Mouse (Mus musculus) right cerebral cortex, adult 2 months (tissue): Measurements from ENCODE around the gene Pex7.

Experiments used
- DNase-seq, 2 experiments: peaks; one replicate each; pipeline ENCODE4 v3.0.0; 2021 to 2022; ENCODE audit warnings: low spot score in 2 of 2

The Pex7 gene

DNA sequence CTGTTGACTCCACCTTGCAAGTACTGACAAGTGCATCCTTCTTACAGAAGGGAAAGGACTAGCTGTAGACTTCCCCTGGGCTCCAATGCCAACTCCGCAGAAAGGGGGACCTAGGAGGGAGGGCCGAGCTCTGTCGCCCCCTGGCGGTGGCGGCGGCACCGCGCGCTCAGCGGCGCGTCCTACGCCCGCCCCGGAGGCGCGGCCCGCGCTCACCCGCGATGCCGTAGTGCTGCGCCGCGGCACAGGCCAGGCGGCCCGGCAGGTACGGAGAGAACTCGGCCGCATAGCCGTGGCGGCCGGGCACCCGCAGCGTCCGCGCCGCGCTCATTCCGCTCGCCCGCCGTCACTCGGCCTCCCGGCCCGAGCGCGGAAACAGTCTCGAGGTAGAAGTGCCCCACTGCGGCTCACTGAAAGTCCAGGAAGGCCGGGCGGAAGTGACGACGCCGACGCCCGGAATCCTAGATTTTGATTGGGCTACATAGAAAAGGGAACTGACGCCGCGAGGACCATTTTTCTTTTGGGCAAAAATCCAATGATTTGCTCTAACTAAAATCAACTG, at the start of gene Pex7:
Gene Pex7, minus strand, starts transcription at position 444 of the 559 bp plus-strand sequence.
- peak; percentile 92 to 95 for DNase-seq

DNA sequence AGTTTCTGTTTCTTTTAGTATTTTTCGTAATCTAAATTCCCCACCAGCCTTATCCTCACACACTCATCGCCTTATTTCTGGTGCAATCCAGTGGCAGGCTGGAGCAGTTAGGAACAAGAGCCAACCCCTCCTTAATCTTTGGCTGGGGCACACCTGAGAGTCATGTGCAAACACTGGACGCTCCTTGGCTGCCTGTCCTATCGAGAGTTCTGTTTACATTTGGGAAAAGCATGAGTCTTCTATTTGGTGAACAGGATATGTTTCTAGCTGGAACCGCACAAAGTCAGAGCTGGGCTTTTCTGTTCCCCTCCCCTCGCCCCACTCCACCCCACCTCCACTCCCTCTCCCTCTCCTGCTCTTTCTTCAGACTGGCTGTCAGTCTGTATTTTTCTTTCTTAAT, 49.3 kb upstream of the Pex7 start:
- DNase-seq, result no peak

DNA sequence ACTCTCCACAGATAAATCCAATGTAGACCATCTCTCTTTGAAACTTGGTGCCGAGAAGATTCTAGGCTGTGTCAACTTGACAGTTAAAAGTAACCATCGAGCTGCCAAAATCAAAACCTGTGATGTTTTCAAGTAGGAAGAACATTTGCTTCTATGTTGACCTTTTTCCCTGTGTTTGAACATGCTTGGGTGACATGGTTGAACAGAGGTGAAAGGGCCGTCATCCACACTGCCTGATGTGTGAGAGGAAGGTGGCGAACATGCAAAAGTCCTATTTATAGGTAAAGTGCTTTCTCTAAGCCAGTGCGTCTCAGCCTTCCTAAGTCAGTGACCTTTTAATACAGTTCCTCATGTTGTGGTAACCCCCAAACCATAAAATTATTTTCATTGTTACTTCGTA, 48.3 kb upstream of the Pex7 start:
- no peak for DNase-seq

DNA sequence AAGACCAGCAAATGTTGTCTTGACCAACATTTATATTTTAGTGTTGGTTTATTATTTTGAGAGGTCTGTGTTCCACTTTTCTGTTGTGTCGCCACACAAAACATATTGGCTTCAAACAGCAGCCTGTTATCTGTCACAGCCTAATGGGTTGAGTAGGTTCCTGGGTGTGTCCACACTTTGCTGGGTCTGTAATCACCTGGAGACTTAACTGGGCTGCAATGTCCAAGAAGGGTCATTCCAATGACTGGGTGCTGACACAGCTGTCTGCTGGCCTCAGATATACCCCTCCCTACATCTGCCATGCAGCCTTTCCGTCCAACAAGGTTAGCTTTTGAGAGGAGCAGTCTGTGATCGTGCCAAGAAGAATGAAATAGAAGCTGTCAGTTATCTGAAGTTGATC, 47.1 kb upstream of the Pex7 start:
- no peak for DNase-seq

DNA sequence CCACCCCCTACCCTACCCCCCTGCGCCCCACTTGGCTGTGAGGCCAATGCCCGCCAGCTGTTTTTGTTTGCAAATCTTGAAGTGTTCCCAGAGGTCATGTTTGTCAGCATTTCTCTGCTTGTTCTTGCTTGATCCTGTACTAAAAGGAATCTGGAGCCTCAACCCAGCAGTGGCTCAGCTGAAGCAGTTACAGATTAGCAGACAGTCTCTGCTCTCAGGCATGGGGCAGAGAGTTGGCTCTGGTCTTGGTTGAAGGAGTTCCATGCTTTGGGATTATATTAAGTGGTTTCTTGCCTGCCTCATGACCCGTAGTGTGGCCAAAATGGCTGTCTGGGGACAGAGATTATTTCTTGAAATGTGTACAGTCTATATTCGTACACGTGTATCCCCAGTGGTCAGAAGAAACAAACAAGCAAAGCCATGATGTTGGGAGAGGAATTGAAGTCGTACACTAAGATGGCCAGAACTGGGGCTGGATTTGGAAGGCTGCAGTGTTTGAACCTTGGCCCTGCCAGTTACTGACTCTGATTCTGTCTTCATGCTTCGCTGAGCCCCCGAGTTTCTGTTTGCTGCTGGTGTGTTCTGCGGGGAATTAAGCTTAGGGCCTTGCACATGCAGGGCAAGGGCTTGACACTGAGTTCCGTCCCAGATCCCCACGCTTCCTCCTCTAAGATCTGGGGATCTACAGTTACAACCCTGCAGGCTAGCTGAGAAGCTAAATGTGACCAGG, 45.7 kb upstream of the Pex7 start:
- DNase-seq, result no peak

DNA sequence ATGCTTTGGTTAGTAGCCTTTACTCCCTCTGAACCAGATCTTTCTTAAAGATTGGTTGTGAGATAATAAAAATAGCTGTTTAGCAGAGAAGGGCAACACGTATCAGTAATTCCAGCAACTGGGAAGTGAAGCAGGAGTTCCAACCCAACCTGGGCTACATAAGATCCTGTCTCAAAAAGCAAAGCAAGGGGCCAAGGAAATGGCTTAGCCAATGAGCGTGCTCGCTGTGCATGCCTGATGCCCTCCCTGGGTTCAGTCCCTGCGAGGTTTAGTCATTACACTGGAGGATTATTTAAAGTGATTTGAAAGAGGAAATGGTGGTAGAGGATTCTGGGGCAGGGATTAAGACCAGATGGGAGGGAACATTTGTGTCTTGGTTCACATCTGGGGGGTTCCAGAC, 41.6 kb upstream of the Pex7 start:
- DNase-seq, result no peak

DNA sequence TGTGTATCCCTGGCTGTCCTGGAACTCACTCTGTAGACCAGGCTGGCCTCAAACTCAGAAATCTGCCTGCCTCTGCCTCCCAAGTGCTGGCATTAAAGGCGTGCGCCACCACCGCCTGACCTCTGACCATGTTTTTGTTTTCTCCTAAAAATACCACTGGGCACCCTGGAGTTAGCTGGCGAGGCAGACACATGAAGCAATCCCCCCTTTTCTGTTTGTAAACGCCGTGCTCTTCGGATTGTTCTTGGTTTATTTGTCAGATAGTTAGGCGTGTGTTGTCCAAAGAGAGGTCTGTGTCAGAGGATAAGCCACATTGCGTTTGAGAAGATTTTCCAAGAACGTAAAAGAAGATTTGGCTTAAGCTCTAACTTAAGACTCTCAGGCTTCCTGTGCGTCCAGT, 40.9 kb upstream of the Pex7 start:
- no peak for DNase-seq

DNA sequence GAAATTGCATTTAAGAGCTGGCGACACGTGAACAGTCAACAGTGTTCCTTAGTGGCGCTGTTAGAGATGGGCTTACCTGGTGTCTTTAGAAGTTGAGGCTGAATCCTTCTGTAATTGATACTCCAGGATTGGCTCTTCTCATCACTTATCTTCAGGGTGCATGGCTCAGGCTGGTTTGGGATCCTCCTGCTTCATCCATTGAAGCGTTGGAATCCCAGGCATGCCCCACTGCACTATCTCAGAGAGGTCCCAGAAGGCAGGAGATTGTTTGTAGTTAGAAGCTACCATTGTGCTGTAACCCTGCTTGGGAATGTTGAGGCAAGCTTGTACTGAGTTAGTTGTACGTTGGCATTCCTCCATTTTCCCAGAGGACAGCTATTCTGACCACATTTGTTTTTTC, 40.4 kb upstream of the Pex7 start:
- DNase-seq, result no peak

DNA sequence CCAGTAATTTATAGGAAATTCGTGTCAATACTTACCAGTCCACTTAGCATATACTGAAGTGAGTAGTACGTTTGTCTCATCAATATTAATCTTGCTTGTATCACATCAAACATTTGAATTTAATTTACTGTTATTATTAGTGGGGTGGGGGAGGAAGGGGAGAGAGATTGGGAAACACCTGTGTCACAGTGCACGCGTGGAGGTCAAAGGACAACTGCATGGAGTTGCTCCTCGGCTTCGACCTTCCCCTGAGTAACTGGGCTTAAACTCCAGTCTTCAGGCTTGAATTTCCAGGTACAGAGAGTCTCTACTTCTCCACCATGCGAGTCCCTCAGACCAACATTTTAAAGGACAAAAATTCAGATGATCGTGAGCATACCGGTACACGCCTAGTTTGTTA, 40.0 kb upstream of the Pex7 start:
- DNase-seq, result no peak

DNA sequence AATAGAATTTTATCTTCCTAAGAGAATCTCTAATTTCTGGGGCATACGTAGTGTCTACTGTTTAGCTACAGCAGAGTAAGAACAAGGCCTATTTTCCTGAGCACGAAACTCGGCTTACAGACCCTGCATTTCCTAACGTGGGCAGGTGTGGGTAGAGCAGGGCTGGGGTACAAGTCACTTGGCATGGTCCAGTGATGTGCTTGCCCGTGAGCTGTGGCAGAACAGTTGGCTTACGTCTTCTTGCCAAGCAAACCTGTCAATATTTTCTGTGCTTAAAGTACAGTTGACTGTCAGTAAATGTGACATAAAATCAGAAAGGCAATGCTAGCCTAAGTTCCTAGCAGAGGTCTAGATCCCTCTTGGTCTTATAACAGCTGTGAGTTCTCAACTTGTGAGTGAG, 39.2 kb upstream of the Pex7 start:
- DNase-seq, result no peak

DNA sequence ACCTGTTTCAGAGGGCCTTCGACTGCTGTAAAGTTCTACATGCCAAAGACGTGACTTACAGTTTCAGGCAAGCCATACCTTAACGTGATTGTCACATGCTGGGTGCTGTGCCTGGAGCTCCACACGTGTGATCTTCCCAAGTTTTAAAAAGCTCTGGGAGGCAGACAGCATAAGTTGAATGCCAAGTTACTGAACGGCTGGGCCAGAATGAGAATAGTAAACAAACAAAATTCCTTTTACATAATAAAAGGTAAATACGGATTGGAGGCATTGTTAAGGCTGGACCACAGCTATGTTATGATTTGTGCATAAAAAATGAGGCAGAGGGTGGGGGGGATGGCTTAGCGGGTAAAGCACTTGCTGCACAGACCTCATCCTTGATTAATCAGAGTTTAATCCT, 38.2 kb upstream of the Pex7 start:
- no peak for DNase-seq

DNA sequence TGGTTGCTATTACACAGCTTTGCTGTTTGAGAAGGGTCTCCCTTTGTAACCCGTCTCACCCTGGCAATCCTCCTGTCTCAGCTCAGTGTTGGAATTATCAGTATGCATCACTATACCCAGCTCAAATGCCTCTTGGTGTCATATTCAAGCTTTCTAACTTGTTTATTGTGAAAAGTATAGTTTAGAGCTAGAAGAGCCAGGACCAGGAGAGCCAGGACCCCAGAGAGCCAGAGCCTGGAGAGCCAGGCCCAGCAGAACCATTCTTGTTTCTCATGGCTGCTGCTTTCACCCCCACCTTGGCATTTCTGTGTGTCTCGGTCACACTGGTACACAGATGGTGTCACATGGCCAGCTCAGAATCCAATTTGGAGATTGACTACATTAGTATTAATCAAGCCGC, 35.1 kb upstream of the Pex7 start:
- no peak for DNase-seq

DNA sequence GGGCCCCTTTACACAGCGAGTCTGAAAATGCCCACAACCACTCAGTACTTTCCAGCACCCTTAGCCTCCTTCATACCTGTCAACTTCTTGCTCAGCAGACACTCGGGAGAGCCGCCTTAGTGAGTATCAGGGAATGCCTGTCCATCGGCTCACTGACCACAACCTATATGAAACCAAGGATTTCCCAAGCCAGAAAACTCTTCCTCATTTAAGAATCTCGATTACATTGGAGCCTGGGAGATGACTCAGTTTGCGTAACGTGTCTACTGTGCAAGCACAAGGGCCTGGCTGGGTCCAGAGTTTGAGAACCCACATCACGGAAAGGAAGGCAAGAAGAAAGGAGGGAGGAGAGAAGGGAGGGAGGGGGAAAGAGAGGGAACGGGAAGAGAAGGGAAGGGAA, 34.4 kb upstream of the Pex7 start:
- DNase-seq, result no peak

DNA sequence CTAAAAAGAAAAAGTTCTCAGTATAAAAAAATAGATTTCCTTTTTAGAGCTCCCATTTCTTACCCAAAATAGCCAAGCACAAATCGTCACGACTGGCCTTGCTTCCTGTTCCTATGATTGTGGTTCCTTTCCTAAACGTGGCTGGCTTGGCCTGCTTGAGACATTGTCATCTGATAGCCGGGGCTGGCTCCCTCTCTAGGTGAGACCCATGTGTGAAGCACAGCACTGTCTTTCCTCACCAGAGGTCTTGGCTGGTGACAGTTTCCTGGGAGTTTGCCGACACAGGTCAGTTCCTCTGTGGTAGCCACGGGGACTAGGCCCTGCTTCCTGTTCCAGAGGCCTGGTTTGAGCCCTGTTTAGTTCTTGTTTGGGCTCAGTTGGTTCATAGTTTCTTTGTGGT, 33.6 kb upstream of the Pex7 start:
- peak; percentile 47 to 64 for DNase-seq

DNA sequence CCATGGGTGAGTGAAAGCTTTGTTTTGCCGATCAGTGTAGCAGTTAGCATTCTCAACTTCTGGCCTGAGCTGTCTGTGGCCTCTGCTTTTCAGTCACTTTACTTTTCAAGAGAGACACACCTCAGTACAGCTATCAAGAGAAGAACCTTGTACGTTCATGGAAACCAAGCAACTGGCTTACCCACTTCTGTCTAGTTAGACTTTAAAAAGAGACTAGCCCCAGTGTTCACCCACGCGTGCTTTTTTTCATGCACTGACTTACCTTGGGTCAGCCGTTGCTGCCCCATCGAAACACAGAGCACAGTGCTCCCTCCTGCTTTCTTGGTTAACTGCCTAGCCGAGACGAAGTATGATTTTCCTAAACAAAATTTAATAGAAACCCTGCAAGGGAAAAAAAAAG, 33.1 kb upstream of the Pex7 start:
- peak in 1 of 2 experiments; percentile 15 for DNase-seq

DNA sequence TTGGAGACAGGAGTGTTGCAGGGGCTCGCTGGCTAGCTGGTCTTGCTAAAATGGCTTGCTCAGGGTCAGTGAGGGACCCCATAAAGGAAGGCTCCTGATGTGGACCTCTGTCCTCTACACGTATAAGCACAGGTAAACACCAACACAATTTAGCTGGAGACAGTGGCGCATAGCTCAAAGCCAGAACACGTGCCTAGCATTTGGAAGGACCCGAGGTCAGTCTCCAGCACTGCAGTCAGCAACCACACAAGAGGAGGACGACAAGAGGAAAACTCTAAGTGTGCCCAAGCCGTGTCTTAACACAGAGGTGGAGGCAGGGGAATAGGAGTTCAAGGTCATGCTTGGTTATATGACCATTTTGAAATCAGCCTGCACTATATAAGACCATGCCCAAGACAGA, 32.6 kb upstream of the Pex7 start:
- no peak for DNase-seq

DNA sequence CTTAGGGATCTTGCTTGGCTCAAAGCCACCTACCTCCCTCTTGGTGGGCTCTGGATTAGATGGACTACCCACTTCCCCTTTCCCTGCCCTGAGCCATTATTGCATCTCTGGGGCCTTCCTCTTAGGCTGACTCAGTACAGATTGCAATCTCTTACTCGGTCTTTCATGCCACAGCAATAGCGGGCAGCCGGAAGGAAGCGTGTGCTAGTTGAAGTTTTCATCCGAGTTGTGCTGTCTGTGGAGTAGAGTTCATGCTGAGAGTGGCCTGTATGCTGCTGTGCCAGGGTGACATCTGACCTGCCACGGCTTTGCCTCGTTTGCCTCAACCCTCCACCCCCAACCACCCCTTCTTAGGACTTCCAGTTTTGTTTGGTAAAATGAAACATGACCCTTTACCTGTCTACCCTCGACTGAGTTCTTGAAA, 31.8 kb upstream of the Pex7 start:
- DNase-seq, result peak in 1 of 2 experiments; percentile 15

DNA sequence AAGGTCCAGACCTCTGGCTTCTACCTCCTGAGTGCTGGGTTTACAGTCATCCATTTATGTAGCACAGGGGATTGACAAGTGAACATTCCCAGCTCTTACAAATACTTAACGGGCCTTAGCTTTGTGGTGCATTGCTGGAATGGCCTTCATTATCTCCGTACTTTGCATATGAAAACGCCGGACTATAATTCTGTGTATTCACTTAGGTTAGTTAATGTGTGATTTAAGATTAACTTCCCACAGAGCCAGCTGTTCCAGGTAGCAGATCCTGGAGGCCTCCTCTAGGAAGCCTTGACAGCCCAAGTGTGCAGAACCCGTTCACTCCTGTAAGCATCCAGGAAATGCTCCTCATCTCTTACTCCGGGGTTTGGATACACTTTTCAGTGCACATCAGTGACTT, 31.2 kb upstream of the Pex7 start:
- DNase-seq, result no peak

DNA sequence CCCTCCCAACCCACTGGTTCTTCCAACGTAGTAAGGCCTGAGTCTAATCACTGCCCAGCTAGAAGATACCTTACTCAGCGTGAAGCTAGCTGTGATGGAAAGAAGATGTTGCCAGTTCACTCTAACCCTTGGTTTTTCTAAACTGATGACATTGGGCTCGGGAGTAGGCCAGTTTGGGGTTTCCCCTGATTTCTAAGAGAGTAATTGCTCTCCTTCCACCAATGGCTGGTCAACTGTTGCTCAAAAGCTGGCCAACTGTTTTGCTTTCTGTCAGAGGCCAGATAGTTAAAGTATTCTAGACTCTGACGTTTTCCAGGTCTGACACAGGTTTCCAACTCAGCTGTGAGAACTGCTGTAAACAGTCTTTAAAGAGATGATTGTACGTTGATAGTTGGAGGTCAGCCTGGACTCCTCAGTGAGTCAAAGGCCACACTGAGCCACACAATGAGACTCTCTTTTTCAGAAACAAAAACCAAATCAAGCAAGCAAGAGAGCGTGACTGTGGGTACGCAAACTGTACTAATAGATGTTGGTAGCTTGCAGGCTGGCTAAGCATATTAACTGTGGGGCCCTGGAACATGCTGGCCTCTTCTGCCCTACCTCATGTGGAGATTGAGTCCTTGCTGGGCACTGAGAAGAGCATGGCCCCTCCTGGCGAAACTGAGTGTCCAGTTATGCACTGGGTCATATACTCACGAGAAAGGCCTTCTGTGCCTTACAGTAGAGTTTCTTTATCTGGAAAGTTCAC, 29.6 kb upstream of the Pex7 start:
- DNase-seq, result no peak

DNA sequence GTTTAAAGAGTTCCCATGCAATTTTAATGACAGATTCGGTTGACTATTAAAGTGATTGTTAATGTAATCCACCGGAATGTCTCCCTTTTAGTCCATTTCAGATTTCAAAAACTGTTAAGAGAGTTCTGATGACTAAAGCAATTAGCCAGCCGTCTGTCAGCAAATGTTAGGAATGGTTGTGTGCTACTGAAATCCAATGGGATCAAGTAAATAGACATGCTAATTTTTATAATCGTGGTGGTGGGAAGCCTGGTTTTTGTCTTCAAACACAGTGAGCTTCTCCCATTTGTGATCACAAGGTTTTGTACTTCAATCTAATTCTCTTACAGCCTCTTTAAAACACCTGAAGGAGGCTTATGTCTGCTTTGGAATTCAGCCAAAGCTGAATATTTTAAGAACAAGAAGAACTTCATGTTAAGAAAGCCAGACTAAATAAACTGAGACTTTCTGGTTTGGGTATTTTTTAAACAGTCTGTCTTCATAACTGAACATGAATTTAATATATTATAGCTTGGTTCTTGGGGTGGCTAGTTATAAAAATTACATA, 28.4 kb upstream of the Pex7 start:
- DNase-seq, result no peak

DNA sequence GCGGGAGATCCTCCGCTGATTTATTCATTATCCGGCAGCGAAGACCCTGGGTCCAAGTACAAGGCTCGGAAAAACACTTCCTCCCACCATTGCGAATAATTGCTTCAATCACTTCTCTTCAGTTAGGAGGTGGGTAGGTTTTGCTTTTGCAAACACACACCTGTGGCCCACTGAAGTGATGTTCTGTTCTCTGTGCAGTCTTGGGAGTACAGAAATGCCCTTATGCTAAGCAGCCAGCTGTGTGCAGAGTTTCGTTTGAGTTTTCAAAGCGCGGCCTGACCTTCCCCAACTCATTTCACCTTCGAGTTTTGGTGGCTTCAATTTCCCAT, 27.8 kb upstream of the Pex7 start:
- DNase-seq, result peak in 1 of 2 experiments; percentile 36

DNA sequence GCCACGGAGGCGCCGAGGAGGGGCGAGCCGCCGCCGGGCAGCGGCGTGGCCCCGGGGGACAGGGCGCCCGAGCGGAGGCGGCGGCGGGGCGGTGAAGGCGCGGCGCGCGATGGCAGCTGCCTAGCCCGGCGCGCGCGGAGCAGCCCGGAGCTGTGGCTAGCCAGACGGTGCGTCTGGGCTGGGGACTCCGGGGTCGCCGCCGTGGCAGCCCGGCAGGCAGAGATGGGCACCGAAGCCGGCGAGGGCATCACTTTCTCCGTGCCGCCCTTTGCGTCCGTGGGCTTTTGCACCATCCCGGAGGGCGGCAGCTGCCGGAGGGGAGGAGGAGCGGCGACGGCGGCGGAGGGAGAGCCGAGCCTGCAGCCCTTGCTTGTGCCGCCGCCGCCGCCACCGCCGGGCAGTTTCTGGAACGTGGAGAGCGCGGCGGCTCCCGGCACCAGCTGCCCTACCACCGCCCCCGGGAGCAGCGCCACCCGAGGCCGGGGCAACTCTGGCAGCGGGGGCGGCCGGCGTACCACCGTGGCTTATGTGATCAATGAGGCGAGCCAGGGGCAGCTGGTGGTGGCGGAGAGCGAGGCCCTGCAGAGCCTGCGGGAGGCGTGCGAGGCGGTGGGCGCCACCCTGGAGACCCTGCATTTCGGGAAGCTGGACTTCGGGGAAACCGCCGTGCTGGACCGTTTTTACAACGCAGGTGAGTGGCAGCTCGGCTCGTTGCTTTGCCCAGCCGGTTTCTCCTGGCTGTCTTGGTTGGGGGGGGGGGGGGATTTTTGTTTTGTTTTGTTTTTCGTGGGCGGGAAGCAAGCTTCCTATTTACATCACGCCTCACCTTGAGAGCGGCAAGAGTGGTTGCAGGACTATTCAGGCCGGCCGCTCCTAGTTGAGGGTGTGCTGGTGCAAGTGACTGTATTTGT, 27.1 kb upstream of the Pex7 start, which contains the start of gene Map3k5:
Gene Map3k5, plus strand, starts transcription at position 89 of the 911 bp plus-strand sequence.
- peak in 1 of 2 experiments; percentile 39 for DNase-seq
